Mouse (Mus musculus): ENCODE measurements around the gene Rapgef2.

Gene Rapgef2

DNA sequence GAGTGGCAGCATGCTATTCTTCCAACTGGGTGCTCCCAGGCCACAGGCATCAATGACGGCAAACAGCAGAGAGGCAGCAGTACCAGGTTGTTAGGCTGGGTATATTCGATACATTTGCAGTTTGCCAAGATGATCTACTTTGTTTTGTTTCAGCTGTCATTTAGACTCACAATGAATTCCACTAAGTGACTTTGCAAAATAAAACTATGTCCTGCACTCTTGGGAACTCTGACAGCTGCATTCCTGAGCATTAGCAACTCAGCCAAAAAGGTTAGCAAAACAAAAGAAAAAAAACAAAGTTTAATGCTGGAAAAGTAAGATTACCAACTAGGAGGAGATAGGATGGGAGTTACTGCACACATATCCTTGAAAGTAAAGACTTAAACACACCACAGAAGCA, 3.3 kb downstream of the Rapgef2 start:
- no peak for DNase-seq (ENCODE audit: low spot score)

DNA sequence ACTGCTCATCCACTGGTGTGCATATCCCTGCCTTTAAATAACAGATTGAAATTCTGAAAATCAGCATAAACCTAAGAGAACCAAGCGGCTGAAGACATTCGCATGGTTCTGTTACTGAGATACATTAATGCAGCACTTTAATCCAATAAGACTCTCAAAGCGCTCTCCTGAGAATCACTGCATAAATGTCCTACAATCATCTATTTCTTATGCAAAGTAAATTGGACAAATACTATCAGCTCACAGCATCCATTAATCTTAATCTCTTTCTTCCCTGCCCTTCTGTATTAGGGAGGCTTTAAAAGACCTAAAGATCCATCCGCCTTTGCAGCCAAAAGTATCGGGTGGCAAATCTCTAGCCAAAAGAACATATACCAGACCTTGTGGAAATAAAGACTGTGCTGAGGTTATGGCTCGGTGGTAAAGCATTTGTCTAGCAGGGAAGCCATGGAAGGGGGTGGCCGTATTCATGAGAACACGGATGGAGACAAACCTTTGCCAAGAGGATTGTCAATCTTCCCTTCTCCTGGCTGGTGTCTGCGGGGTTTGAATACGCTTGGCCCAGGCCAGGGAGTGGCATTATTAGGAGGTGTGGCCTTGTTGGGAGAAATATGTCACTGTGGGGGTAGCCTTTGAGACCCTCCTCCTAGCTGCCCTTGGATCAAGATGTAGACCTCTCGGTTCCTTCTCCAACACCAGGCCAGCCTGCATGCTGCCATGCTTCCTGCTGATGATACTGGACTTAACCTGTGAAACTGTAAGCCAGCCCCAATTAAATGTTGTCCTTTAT, 10.3 kb downstream of the Rapgef2 start:
- DNase-seq (ENCODE audit: low spot score) = no peak

DNA sequence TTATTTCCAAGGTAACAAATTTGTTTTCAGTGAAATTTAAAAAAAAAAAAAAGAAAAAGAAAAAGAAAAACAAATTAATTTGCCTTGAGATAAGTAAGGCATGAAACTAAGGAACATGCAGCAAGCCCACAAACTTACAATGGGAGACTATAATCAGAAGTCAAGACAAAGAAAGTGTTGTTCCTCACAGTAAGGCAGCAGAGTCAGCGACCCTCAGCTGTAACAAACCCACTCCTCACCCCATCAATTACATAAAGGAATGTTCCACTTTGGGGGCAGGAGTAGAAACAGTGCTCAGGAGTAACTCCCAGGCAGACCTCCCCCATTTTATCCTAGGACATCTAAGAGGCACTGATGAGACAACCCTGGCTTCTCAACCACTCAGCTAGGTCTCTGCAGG, 13.0 kb downstream of the Rapgef2 start:
- DNase-seq (ENCODE audit: low spot score) = no peak

DNA sequence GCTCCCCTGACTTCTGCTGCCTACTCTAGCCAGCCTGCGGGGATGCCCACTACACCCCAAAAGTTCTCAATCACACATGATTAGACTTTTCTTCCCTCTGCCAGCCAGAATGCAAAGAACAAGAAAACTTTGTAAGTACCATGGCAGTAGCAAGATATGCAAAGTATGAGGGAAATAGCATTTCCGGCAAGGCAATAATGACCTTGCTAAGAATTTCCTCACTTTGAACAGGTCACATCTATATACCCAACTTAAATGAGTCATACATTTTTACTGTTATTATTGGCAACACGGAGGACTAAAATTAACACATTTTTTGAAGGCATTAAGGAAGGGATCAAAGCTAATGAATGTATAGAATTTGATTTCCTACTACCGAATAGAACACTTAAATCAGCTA, 13.4 kb downstream of the Rapgef2 start:
- no peak for DNase-seq (ENCODE audit: low spot score)

DNA sequence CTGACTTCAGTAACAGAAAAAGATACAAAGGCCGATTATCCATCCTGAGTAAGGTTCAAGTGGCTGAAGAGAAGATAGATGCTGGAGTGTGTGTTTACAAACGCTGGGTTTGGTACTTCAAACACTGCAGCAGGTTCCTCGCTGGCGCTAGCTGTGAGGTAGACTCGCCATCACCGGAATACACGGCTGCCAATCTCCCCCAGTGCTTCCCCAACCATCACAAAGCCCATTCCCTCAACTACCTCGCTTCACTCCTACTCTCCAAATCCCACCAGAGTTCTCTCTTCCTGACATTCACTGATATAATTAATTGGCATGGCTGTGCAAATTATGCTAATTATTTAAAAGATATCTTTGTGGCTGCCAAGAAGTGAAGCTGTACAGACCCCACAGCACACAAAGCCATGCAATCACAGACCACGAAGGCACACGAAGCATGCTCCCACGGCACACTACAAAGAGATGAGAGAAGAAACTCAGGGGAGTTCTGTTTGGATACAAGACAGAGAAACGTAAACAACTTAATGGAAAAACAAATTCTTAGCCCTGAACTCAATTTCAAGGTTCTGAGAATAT, 15.2 kb downstream of the Rapgef2 start:
- no peak for DNase-seq (ENCODE audit: low spot score)

DNA sequence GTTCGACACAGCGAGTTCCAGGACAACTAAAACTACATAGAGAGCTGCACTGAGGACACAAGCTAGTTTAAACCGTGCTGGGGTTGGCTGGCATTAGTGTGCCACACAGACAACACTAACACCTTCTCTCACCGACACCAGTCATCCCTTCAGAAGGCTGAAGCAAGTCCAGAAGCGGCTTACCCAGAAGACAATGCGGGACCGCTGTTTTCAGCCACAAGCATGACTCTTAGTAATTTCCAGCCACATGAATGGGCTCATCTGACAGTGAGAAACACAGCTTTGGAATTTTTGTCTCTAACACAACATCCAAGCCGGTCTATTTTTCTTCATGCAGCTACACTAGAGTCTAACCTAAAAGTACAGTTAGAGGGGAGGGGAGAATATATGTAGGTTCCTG, 16.4 kb downstream of the Rapgef2 start:
- DNase-seq (ENCODE audit: low spot score) = no peak

DNA sequence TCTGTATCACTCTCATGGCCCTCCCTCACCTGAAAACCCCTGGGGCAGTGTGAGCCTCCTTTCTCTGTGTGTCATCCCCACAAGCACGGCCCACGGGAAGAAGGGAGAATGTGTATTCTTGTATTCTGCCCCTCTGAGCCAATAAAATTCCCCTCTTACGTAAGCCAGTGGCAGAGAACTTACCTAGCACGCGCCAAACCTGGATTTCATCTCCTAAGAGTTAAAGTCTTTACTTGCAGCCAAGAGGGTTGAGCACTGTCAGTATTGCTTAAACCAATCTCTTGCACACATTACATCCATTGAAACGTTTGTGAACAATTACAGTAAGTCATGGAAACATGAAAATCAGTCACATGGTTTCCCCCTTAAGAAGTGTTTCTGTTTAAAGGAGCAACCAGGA, 19.3 kb downstream of the Rapgef2 start:
- DNase-seq (ENCODE audit: low spot score) = no peak

DNA sequence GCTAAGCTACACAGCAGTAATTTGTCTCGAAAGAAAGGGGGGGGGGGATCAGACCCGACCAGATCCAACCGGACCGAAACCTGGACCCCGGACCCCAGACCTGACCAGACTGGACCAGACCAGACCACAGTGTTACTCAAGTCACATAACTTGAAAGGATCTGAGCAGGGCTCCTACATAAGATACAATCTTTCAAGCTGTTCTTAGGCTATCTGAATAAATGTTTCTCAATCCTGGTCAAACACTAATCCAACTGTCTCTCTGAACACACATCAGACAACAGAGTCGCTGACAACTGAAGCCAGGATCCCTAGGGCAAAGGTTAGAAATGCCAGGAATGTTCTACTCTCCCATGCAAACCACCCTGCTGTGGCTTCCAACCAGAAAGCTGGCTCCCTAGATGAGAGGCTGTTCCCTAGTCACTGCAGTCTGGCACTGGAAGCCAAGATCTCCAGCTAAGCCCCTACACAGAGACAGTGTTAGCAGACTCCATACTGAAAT, 24.5 kb downstream of the Rapgef2 start:
- no peak for DNase-seq (ENCODE audit: low spot score)

DNA sequence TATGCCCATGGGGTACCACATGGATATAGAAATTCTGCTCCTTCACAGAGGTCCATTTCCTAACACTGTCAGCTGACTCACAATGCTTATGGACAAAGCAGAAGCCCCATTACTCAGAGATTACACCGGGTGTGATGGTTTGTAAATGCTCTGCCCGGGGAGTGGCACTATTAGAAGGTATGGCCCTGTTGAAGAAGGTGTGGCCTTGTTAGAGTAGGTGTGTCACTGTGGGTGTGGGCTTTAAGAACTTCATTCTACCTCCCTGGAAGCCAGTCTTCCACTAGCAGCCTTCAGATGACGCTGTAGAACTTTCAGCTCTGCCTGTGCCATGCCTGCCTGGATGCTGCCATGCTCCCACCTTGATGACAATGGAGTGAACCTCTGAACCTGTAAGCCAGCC, 32.3 kb downstream of the Rapgef2 start:
- no peak for DNase-seq (ENCODE audit: low spot score)

DNA sequence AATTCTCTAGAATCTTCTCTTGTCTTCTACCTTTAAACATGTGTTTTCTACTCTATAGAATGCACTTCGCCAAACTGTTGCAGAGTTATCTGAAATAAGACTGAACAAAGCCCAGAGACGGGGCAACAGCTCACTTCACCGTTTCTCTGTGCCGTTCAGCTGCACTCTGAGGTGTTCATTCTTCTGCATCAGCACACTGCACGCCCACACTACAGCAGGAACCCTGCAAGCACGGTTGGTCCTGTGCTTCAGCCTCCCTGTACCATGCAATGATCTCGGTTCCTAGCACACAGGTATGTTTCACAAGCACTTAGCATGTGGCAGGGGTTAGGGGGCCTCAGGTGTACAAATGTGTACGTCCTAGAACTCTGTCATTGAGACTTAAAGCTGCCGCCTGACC, 32.9 kb downstream of the Rapgef2 start:
- DNase-seq (ENCODE audit: low spot score) = no peak

DNA sequence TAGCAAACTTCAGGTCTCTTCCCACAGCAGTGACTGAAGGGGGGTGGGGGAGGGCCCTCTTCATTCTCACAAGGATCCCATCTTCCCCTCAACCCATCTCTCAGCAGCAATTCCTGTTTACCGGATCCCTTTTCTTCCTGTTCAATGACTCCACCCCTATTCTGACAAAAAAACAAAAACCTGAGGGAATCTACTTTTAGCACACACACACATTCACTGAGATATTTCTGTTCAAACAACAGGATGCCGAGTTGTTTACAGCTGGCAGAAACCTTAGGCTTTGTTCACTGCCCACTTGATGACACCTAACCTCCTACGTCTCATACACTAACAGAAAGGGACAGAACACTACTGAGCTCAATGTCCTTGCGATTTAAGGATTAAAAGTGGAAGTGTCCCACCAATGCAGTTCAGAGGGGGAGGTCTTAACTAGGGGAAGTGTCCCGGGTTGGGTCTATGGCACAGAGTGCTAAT, 33.4 kb downstream of the Rapgef2 start:
- DNase-seq (ENCODE audit: low spot score) = no peak

DNA sequence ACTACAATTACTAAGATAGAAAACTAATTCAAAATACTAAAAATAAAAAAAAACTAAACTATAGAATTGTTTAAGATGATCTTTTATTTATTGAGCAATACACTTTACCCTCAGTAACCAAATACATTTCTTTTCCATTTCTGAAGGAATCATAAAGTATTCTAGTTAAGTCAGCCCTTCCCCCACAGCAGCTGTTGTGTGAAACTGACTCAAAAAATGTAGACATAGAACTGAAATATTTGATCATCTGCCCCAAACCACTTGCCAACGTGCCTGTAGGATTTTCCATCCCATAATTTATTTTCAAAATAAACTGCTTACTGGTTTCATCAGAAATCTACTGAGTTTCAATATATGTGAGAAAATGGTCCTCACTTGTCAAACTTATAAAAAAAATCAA, 36.4 kb downstream of the Rapgef2 start:
- DNase-seq (ENCODE audit: low spot score) = peak; percentile 75

DNA sequence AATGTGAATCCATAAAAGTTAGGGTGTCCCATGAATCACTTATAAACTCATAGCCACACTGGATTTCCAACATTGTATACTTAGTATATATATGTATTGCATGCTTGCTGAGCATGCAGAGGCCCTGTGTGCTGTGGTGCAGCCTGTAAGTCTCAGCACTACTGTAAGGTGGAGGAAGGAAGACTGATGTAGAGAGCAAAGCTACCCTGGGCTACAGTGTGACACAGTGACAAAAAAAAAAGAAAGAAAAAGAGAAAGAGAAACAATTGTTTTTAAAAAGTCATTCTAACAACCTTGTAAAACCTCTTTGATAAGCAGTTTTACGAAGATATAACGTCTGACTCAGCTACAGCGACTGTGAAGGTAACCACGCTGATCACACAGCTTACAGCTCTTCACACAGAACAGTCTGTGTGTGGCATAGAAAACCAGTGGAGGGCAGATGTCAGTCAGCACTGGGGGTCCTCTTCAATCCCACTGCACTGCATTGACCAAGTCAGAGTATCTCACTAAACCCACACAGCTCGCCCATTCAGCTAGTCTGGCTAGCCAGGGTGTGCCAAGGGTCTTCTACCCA, 37.6 kb downstream of the Rapgef2 start:
- DNase-seq (ENCODE audit: low spot score) = no peak

DNA sequence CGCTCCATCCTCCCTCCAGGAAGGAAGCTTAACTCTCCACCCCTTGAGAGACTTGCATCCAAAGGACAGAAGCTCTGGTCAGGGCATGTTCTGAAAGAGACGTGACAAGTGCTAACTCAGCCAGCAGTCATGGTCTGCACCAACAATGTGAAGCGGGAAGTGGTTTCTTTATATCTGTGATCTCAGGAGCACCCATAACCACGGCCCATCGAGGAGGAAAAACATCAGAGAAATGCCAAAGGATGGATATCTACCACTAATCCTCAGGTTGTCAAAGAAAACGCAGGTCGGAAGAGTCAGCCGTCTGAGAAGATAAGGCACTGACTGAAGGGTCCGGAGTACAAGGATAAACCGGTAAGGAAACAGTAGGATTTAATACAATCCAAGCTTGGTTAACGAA, 38.1 kb downstream of the Rapgef2 start:
- DNase-seq (ENCODE audit: low spot score) = no peak

DNA sequence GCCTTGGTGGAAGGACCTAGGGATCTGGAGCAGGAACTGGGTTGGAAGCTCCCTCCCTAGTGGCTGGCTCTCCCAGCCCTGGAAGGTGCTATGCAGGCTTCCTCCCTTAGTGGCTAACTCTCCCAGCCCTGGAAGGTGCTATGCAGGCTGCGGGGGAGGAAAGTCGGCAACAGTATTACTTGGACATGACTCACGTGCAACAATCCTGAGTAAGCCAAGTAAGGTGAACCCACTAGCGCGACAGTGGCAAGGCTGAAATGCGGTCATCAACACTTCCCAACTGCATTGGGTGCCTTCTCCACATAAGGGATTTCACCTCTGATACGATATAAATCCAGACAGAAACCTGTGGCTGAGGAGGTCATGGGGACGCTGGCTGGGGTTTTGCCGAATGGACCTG, 42.0 kb downstream of the Rapgef2 start:
- DNase-seq (ENCODE audit: low spot score) = no peak

DNA sequence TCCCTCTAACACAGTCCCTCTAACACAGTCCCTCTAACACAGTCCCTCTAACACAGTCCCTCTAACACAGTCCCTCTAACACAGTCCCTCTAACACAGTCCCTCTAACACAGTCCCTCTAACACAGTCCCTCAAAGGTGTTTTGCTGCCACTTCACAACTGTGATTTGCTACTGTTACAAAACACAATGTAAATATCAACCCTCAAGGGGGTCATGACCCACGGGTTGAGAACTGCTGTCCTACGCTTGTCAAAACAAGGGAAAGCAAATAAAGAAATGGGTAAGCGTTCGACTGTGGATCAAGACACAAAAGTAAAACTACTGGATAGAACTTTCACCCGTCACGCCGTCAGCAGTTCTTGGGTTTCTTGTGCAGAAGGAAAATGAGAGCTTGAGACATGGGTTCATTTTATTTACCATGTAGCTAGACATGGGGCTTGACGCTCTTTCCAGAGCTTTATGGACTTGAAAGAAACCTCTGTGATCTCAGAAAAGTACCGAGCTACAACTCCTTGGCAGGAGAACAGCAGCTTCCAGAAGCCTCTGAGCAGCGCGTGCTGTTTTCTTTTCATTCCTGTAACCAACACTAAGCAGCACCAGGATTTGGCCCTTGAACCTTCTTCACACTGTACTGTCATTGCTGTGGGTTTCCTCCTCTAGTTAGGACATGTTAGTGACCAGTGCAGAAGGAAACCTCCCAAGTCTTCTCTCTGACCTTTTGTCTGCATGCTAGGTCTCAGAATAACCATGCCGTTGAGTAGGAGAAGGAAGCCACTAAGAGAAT, 43.2 kb downstream of the Rapgef2 start:
- no peak for DNase-seq (ENCODE audit: low spot score)

DNA sequence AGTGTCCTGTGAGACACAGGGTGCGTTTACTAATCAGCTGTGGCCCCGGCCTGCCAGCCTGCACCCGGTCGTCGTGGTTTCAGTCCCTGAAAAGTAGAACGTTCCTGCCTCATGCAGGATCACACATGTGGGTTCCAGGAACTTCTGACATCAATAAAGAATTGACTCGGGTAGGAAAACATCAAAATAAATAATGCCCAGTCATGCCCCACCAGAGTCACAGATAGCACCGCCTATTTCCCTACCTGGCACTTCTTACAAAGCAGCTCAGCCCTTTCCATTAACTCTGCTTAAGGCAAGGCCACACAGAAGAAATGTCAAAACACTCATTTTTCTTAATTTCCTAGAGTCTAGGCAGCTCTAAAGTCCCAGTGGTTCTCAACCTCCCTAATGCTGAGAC, 44.0 kb downstream of the Rapgef2 start:
- DNase-seq (ENCODE audit: low spot score) = no peak

DNA sequence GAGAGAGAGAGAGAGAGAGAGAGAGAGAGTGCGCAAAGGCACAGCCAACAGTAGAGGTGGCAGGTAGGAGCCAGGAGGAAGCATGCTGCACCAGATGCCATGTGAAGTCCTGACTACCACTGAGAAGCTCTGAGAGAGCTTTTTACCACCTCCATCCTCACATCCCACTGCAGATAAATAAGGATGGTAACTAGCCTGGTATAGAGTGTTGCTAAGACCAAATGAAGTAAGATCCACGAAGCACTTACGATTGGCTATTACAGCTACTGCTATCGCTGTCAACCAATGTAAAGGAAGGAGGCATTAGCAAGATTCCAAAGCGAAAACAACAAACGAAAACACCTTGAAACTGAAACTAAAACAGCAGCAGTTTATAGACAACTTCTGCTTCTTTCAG, 47.3 kb downstream of the Rapgef2 start:
- no peak for DNase-seq (ENCODE audit: low spot score)

DNA sequence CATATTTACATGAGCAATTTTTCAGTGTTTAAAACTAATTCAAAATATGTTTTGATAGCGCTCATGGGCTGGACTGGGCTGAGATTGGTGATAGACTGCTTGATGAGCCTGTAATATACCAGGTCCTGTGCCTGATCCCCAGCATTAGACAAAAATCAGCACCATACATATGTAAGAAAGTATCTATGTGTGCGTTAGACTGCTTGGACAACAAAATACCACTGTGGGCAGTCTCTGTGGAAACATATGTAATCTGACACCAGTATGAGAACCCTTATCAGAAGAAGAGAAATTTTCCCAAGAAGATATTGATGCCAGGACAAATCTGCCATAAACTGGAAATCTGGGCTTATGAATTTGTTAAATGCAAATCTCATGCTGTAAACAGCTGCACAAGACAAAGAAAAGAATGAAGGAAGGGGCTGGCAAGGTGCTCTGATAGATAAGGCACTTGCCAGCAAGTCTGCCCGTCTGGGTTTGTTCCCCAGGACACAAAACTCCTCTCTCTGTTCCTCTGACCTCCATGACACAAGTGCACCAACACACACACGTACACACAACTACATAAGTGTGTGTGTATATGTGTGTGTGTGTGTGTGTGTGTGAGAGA, 47.8 kb downstream of the Rapgef2 start:
- no peak for DNase-seq (ENCODE audit: low spot score)

DNA sequence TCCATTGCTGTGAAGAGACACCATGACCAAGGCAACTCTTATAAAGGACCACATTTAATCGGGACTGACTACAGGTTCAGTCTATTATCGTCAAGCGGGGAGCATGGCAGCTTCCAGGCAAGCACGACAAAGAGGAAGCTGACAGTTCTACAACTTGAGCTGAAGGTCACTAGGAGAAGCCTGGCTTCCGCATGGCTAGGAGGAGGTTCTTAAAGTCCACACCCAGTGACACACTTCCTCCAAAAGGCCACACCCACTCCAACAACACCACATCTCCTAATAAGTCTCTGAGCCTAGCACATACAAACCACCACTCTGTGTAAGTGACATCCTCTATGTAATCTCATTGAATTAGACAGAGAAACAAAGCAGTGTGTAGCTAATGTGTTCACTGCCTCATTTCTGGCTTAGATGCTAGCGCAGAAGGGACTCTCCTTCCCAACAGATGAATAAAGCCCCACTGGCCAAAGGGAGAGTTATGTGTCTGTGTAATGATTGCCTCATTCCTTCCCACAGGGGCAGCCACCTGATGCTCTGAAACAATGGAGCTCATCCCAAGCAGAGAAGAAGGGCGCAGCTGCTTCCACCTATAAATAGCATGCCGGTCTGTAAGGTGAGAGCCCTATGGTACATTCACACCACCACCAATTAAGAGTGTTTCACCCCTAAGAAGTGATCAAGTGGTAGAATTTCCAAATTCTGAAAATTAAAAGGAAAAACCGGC, 48.5 kb downstream of the Rapgef2 start:
- no peak for DNase-seq (ENCODE audit: low spot score)

DNA sequence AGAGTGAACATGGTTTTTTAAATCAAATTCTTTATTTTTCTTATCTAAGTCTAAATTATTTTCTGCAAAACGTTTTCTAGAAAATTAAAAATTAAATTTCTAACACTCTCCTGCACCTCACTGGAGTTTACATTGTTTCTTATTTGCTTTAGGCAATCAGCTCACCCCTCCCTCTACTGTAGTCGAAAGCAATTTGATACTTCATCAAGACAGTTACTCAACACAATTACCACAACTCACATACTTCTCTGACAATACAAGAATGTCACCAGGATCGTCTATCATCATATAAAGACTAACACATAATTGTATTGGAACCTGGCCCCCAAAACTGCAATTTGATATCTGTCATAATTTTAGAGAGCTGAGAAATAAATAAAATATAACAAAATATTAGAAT, 51.8 kb downstream of the Rapgef2 start:
- DNase-seq (ENCODE audit: low spot score) = no peak

Data from layer of hippocampus, adult 11-12 months (tissue).